Mouse (Mus musculus): ENCODE results near the gene Gm20388. TPM values are rescaled to one million over a fixed set of nuclear protein-coding genes. Genes with fewer than 3 reads are reported as not detected.

Gm20388 gene
- polyA plus RNA-seq, 1 experiment from 2014 or later, result not detected

DNA sequence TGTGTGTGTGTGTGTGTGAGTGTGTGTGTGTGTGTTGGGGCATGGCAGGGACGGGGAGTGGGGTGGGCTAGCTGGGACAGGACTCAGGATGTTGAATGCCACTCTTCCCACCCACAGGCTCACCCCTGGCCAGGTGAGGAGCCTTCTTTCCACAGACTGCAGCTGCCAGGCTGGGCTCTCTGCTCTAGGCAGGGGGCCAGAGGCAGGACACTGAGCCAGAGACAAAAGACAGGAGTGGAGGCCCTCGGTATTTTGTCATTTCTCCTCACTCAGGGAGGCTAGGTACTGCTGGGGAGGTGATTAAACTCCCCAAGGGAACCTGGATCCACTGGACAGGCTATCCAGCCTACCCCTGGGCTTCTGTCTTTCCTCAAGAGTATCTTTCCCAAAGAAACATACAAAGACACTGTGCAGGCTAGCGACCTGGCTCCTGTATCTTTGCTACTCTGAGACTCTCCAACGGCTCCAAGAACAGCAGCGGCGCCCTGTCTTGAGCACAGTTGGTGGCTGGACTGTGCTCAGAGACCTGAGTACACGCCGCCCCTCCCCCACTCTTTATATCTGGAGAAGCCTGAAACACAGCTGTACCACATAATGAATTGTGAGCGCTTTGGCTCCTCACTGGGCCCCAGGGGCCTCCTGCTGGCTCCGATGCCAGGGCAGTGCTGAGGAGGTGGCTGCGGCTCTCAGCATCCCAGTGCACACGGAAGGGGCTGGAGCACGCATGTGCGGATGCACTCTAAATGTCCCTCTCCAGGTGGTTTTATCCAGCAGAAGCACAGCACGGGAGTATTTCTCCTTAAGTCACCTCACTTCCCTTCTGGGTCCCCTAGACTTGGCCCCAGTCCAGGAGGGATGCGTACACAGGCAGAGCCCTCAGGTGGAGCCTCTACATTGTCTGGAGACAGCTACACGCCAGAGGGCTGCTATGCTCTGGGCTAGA lies 274.5 kb downstream of the Gm20388 start:
- Histone ChIP-seq H3K4me3 (no peak overlapping the region), H3K27ac (replicated peaks) (peak overlapping the region; percentile 48), H3K4me2 (replicated peaks) (no peak overlapping the region), H3K9me3 (no peaks in the 10 kb centered on the region), H3K27me3 (no peaks in the 10 kb centered on the region), H3K4me1 (peaks cover 35% of the 10 kb centered on the region), H3K36me3 (no peaks in the 10 kb centered on the region), H3K9ac (replicated peaks) (no peak overlapping the region)
- 14% methylated on average over 16 of the region's 17 CpGs for WGBS
- ATAC-seq (replicated peaks), result peak; percentile 27

DNA sequence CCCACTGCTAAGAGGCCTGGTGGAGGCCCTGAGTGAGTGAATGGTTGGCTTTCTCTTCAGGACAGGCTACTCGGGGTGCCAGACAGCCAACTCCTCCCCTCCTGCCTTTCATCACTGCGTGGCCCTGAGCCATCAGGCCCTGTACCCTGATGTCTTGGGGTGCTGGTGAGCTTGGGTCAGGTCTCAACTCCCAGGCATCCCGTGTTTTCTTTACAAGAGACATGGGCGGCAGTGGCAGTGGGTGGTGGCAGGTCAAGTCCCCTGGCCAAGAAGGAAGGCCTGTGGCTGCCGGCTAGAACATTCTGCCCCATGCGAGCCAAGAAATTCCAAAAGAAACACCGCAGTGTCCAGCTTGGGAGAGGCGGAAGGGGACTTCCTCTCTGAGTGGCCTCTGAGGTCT lies 275.8 kb downstream of the Gm20388 start:
- no peaks in the 10 kb centered on the region for H3K36me3 ChIP-seq
- H3K4me2 ChIP-seq (replicated peaks), result no peak overlapping the region
- ATAC-seq (replicated peaks), result no peak
- no peaks in the 10 kb centered on the region for H3K27me3 ChIP-seq
- no peaks in the 10 kb centered on the region for H3K9me3 ChIP-seq
- 63% methylated on average over 8 of the region's 8 CpGs for WGBS
- no peak overlapping the region for H3K4me3 ChIP-seq
- H3K9ac ChIP-seq (replicated peaks), result no peak overlapping the region
- no peak overlapping the region for H3K27ac ChIP-seq (replicated peaks)
- peaks cover 37% of the 10 kb centered on the region for H3K4me1 ChIP-seq

DNA sequence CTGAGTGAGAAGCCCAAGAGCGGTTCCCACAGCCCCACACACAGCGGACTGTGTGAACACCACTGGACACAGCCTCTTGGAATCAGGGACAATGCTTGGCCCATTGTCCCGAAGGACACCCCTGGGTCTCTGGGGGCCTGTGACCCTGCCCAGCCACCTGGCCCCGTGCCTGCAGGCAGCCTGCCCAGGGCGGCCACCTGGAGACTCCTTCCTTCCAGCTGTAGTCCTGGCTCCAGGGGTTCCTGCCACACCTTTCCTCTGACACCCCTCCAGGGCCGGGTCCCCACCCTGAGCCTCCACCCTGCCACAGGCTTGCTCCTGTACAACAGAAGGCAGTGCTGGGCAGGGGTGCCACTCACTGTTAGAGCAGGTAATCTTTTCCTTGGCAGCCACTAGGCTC lies 277.9 kb downstream of the Gm20388 start:
- Histone ChIP-seq H3K4me2 (replicated peaks) (no peak overlapping the region), H3K4me3 (no peak overlapping the region), H3K9ac (replicated peaks) (no peak overlapping the region), H3K27ac (replicated peaks) (no peak overlapping the region), H3K4me1 (peaks cover 41% of the 10 kb centered on the region), H3K9me3 (no peaks in the 10 kb centered on the region), H3K36me3 (no peaks in the 10 kb centered on the region), H3K27me3 (no peaks in the 10 kb centered on the region)
- WGBS, result 79% methylated on average over 6 of the region's 6 CpGs
- ATAC-seq (replicated peaks), result no peak

- WGBS, result 80% methylated on average over 6 of the region's 6 CpGs
- Histone ChIP-seq H3K27ac (replicated peaks) (no peak overlapping the region), H3K9ac (replicated peaks) (no peak overlapping the region), H3K9me3 (no peaks in the 10 kb centered on the region), H3K4me1 (peaks cover 35% of the 10 kb centered on the region), H3K36me3 (no peaks in the 10 kb centered on the region), H3K4me3 (no peak overlapping the region), H3K27me3 (no peaks in the 10 kb centered on the region), H3K4me2 (replicated peaks) (no peak overlapping the region)
- no peak for ATAC-seq (replicated peaks)
Measured at GRCm38 (mm10) chr8:120189440-120189839, 278.8 kb downstream of the Gm20388 start.

DNA sequence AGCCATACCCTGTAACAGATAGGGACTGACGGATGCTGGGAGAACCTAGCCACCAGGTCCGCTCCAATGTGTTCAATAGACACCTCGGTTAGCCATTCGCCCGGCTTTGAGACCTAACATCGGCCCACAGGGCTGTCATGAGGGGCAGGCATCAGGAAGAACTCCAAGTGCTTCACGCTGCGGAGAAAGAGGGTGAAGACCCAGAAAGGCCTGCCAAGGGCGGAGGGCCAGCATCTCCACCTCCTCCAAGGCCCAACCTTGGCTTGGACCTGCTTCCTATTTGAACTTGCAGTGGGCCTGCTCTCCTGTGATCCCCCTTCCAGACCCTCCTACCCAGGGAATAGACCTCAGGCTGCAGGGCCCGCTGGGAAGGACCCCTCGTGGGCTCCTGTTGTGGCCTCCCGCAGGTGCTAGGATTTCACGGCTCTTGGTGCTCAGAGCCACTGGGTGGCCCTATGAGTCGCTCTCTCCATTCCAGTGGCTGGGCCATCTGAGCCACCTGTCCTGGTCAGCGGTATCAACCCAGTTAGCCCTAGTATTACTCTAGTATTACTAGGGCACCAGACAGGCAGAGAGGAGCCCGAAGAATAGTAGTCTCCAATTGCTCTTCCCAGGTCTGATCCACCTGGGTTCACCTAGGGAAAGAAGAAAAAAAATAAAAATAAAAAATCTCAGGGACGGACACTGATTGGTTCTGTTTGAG lies 279.6 kb downstream of the Gm20388 start:
- H3K4me3 ChIP-seq, result no peak overlapping the region
- WGBS, result 79% methylated on average over 17 of the region's 17 CpGs
- peaks cover 28% of the 10 kb centered on the region for H3K4me1 ChIP-seq
- H3K4me2 ChIP-seq (replicated peaks), result no peak overlapping the region; the same call in 1 of the 2 replicates
- no peaks in the 10 kb centered on the region for H3K27me3 ChIP-seq
- H3K27ac ChIP-seq (replicated peaks), result no peak overlapping the region
- H3K36me3 ChIP-seq, result no peaks in the 10 kb centered on the region
- H3K9me3 ChIP-seq, result no peaks in the 10 kb centered on the region
- no peak overlapping the region for H3K9ac ChIP-seq (replicated peaks)
- 0 out of 2 replicates have a peak, but pooled peaks have one; percentile 4 for ATAC-seq (replicated peaks)

DNA sequence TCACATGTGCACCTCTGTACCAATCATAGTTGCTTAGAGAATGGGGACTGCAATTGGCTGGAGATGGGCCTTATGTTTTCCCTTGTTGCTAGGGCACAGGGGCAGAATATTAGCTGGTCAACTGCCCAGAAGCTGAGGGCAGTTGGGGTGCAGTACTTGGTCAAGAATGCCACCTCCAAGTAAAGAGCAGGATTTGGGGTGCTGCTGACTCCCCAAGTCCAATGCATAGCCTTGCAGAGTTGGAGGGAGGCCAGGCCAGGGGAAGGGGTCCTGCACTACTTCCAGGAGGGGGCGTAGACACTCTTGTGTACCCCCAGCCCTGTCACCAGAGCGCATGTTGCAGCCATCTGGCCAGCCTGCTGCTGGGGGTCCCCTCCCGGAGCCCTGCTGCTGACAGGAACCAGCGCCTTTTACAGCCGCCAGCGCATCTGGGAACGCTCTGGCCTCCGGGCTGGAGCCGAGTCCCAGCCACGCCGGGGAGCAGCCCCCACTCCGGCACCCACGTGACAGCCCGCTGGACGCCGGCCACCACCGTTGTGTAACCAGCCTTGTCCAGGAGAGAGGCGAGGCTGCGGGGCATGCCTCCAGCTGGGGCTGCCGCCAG lies 280.3 kb downstream of the Gm20388 start:
- Histone ChIP-seq H3K36me3 (no peaks in the 10 kb centered on the region), H3K27ac (replicated peaks) (peak overlapping the region; percentile 70), H3K9me3 (no peaks in the 10 kb centered on the region), H3K4me1 (peaks cover 22% of the 10 kb centered on the region), H3K4me2 (replicated peaks) (peak overlapping the region; percentile 37), H3K9ac (replicated peaks) (0 out of 2 replicates have a peak overlapping the region, but pooled peaks have one; percentile 10), H3K27me3 (no peaks in the 10 kb centered on the region), H3K4me3 (peak overlapping the region; percentile 19)
- peak; percentile 77 for ATAC-seq (replicated peaks)
- 55% methylated on average over 20 of the region's 20 CpGs for WGBS

- H3K27ac ChIP-seq (replicated peaks), result peak overlapping the region; percentile 70
- H3K36me3 ChIP-seq, result no peaks in the 10 kb centered on the region
- 56% methylated on average over 5 of the region's 5 CpGs for WGBS
- ATAC-seq (replicated peaks), result peak; percentile 33; the same call in 1 of the 2 replicates
- H3K4me3 ChIP-seq, result no peak overlapping the region
- H3K4me2 ChIP-seq (replicated peaks), result no peak overlapping the region
- H3K27me3 ChIP-seq, result no peaks in the 10 kb centered on the region
- H3K9me3 ChIP-seq, result no peaks in the 10 kb centered on the region
- peaks cover 15% of the 10 kb centered on the region for H3K4me1 ChIP-seq
- H3K9ac ChIP-seq (replicated peaks), result no peak overlapping the region
Measured at GRCm38 (mm10) chr8:120191633-120192032, 281.0 kb downstream of the Gm20388 start.

DNA sequence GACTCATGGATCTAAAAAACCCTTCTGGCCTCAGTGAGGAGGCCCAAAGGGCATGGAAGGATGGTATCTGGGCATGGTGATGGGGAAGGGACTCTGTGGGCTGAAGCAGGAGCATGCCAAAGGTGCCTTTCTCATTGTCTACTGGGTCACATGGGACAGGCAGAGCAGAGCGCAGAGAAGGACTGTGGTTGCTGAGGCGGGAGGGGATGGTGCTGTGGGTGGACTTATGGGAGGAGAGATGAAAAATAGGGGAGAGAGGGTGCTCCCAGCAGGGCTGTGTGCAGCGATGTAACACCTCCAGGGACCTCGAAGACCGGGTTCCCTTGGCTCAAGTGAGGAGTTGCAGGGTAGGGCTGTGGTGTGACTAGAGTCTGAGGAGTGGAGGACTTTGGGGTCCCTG lies 281.5 kb downstream of the Gm20388 start:
- Histone ChIP-seq H3K4me1 (peaks cover 12% of the 10 kb centered on the region), H3K27me3 (no peaks in the 10 kb centered on the region), H3K36me3 (no peaks in the 10 kb centered on the region), H3K4me2 (replicated peaks) (no peak overlapping the region), H3K4me3 (no peak overlapping the region), H3K27ac (replicated peaks) (no peak overlapping the region), H3K9me3 (no peaks in the 10 kb centered on the region), H3K9ac (replicated peaks) (no peak overlapping the region)
- 96% methylated on average over 5 of the region's 5 CpGs for WGBS
- ATAC-seq (replicated peaks), result no peak

DNA sequence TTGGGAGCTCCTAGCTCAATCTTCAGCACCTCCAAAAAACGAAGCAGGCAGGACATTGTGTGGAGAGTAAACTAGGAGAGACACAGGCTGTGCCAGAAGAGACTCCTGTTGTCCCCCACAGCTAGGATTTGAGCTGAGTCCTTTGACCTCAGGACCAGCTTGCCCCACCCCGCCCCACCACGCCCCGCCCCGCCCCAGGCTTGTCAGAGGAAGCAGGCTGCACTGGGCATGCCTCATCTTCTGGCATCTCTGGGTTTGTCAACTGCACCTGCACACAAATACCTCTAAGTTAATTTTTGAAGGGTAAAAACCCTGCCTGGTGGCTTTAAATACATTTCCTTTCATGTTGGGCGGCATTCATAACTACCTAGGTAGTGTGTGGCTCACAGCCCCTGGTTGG lies 290.7 kb downstream of the Gm20388 start:
- H3K4me1 ChIP-seq, result no peaks in the 10 kb centered on the region
- no peak overlapping the region for H3K9ac ChIP-seq (replicated peaks)
- no peak overlapping the region for H3K4me3 ChIP-seq
- no peaks in the 10 kb centered on the region for H3K9me3 ChIP-seq
- H3K27me3 ChIP-seq, result no peaks in the 10 kb centered on the region
- ATAC-seq (replicated peaks), result no peak
- H3K27ac ChIP-seq (replicated peaks), result no peak overlapping the region
- no peak overlapping the region for H3K4me2 ChIP-seq (replicated peaks)
- WGBS, result 90% methylated on average over 6 of the region's 6 CpGs
- H3K36me3 ChIP-seq, result no peaks in the 10 kb centered on the region

DNA sequence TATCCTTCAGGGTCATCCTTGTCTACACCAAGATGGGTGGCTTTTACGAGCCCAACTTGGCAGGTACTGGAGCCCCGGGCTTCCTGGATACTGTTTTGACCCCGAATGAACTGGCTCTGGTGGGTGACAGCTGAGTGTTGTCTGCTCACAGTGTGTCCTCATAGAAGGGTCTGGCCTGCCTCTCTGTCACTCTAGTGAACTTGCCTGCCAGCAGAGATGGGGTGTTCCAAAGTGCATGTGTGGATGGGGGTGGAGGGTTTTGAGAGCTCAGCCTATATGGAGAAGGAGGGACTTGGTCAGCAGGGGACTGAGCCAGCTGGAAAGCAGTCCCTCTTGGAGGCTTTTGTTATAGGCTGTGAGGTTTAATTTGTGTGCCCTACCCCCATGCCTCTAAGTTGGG lies 291.9 kb downstream of the Gm20388 start:
- Histone ChIP-seq H3K4me3 (no peak overlapping the region), H3K4me1 (no peaks in the 10 kb centered on the region), H3K4me2 (replicated peaks) (no peak overlapping the region), H3K9me3 (no peaks in the 10 kb centered on the region), H3K27ac (replicated peaks) (no peak overlapping the region), H3K36me3 (no peaks in the 10 kb centered on the region), H3K27me3 (no peaks in the 10 kb centered on the region), H3K9ac (replicated peaks) (no peak overlapping the region)
- WGBS, result 76% methylated on average over 3 of the region's 3 CpGs
- ATAC-seq (replicated peaks), result no peak

GRCm38 (mm10) chr8:120204736-120205360 lies 294.2 kb downstream of the Gm20388 start:
- 76% methylated on average over 7 of the region's 7 CpGs for WGBS

More at GRCm38 (mm10) chr8:120204736-120205360, 294.2 kb downstream of the Gm20388 start:
- no peak for ATAC-seq (replicated peaks)
- H3K4me3 ChIP-seq, result no peak overlapping the region
- H3K27me3 ChIP-seq, result no peaks in the 10 kb centered on the region
- H3K27ac ChIP-seq (replicated peaks), result no peak overlapping the region
- no peaks in the 10 kb centered on the region for H3K4me1 ChIP-seq
- no peak overlapping the region for H3K9ac ChIP-seq (replicated peaks)
- no peak overlapping the region for H3K4me2 ChIP-seq (replicated peaks)
- no peaks in the 10 kb centered on the region for H3K36me3 ChIP-seq
- H3K9me3 ChIP-seq, result no peaks in the 10 kb centered on the region

Data from forebrain, embryonic 15.5 days (tissue).